Mouse (Mus musculus) adrenal gland, adult 10 weeks (tissue): ENCODE measurements around the gene Gm44973. TPM values are rescaled to one million over a fixed set of nuclear protein-coding genes. Genes with fewer than 3 reads are reported as not detected.

ENCODE experiments used
- polyA plus RNA-seq: library from polyadenylated mRNA; stranded (reverse); fragments of 350-450 nt; fragmentation: Illumina TruSeq; extraction: RNeasy Lipid Tissue Mini Kit (QIAGEN cat#74804); gene quantifications from one replicate; pipeline ENCODE4 v1.2.3, GENCODE M21; 2014; ENCODE audit warnings: low read depth, low replicate concordance

Gm44973 gene
- polyA plus RNA-seq, result not detected

GRCm38 (mm10) chr7:5015118-5016001 lies at the start of gene Gm44973:
Gene Gm44973, plus strand, starts transcription at chr7:5015496.

GRCm38 (mm10) chr7:4971068-4971467 lies 44.2 kb upstream of the Gm44973 start, which contains the start of gene Sbk3:
Gene Sbk3, minus strand, starts transcription at chr7:4971168.

GRCm38 (mm10) chr7:4996003-4996895 lies 19.0 kb upstream of the Gm44973 start, which contains the start of gene Zfp579:
Gene Zfp579, minus strand, starts transcription at chr7:4996158.

DNA sequence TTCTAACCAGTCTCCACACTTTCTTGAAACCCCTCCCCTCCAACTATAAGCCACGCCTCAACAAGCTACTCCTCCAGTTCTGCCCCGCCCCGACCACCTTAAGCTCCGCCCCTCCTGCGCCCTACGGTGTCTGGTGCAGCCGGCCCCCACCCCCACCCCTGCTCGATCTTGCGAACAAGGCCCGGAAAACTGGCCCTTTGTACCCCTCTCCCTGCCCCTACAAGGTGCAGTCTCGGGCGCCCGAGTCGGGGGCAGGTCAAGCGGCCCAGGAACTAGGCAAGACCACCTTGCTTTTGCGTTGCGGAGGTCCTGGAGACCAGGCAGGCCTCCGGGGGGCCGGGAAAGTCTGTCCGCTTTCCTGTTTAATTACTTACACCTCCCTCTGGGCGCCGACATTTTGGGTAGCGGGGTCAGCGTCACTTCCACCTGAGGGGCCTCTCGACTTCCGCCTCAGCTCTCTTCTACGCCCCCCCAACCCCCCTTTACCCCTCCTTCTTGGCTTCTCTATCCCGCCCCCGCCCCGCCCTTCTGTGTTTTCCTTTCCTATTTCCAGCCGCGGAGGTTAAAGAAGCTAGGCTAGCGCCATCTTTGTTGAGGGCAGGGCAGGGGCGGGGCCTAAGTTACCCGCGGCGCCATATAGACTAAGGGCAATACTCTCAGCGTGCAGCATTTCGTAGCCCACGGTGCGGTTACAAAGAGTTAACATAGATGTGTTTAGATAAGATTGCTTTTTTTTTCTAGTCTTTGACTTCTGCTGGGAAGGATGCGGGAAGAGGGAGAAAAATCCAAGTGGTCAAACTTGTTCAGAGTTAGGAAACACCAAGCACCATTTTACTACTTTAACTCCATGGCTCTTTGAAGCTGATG lies 812 bp upstream of the Gm44973 start, which contains the start of the genes Zfp524 and Fiz1:
Zfp524 (plus strand) TSS at position 165 of the 867 bp plus-strand sequence.
Fiz1 (minus strand) TSS at position 447 of the 867 bp plus-strand sequence.

GRCm38 (mm10) chr7:5020000-5020681 lies 4.8 kb downstream of the Gm44973 start, which contains the start of the genes Zfp865 and Ccdc106:
Gene Zfp865, plus strand, starts transcription at chr7:5020376.
Gene Ccdc106, plus strand, starts transcription at chr7:5020553.

DNA sequence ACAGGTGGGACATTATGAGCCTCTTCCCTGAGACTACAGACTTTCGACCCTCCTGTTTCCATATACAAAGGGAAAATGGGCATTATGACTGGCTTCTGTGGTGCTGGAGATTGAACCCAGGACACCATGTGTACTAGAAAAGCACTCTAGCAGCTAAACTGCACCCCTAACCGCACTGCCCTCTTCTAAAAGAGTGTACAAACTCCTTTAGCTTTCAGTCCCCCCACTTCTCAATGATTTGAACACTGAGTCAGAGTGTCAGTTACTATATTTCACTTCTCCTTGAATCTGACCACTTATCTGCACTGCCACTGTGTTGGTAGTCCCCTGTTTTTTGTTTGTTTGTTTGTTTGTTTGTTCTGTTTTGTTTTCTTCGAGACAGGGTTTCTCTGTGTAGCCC lies 18.5 kb downstream of the Gm44973 start, which contains the start of gene 4632433K11Rik:
4632433K11Rik (plus strand) TSS at position 301 of the 400 bp plus-strand sequence.

DNA sequence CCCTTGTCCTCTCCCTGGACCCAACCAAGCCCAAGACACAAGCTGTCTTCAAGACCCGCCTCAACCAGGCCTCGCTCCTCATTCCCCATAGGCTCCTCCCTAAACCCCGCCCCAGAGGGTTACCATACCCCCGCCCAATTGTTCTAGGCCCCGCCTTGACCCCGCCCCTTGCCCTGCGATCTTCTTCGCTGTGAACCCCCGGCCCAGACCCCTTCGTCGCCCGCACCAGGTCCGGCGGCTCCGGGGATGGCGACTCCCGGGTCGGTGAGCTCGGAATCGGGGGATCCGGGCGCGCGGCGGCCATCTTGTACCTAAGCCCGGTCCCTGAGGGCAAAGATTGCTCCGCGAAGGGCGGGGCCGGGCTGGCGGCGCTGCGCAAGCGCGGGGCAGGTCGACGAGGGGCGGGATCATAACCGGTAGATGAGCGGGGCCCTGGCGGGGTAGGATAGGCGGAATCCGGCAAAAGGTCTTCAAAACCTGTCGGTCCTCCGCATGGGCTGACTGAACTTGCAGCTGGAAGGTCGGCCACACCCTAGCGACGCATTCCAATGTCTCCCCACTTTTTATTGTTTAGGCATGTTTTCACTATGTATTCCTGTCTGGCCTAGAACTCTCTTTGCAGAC lies 22.9 kb downstream of the Gm44973 start, which contains the start of gene Zfp784:
Zfp784 (minus strand) TSS at position 338 of the 624 bp plus-strand sequence.

DNA sequence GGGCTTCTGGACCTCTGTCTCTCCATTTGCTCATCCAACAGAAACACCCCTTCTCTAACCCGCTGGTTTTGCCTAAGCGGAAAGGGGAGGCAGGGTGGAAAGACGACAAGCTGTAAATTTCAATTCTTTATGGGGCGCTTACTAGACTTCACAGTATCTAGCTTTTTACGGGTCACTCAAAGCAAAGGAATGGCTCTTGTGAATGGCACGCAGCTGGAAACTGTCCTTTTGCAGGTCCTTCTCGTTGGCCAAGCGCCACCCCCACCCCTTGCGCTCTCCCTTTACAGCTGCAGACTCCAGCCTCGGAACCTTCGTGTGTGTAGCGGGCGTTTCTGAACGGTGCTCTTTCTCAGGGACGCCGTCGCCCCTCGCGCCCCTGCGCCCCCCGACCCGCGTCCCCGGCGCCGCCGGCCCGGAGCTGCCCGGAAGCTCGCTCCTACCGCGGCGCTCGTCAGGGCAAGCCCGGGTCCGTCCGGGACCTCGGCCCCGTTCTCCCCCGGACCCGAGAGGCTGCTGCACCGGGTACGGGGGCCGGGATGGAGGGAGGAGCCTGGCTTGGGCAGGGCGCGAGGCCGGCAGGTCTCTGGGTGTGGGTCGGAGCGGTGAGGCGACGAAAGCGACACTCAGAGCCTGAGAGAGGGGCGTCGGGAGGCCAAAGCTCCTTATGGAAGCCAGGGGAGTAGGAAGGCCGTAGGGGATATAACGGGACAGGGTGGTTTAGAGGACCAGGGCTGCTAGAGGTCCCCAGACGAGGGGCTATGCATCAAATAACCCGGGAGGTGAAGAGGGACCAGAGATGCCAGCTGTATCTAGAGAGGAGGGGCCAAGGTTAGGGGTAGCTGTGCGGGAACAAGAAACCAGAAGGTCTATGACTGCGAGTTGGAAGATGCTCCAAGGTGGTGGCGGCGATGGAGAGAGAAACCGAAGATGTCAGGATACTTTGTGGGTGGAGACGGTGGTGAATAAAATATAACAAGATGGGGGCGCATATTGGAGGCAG lies 36.2 kb downstream of the Gm44973 start, which contains the start of gene Zfp580:
Zfp580 (plus strand) TSS at position 346 of the 1,000 bp plus-strand sequence.

DNA sequence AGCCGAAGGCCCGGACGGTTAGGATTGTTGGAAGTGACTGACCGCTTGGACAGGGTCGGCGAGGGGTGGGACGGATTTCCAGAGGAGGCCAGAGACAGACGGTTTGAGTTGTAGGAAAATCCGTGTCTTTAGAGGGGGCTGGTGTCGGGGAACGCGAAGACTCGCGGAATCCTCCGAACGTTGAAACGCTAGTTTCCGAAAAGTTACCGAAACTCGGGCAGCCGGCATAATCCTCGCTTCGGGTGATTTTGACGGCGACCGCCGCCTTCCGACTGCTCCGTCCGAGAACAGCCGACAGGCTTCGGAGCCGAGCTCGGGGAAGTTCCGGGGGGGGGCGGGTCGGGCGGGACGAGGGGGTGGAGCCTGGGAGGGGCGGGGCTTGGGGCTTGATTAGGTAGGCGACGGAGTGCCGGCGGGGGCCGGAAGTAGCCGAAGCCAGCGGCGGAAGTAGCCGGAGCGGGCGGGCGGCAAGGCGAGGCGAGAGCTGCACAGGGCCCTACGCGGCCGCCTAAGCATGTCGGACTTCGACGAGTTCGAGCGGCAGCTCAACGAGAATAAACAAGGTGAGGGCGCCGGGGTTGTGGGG lies 46.6 kb downstream of the Gm44973 start, which contains the start of gene U2af2:
U2af2 (plus strand) TSS at position 370 of the 586 bp plus-strand sequence.

GRCm38 (mm10) chr7:5080010-5080751 lies 64.9 kb downstream of the Gm44973 start, which contains the start of gene Epn1:
Gene Epn1, plus strand, starts transcription at chr7:5080235.

Other genes with a start within 250 kb of the Gm44973 start
- gene Fam71e2, start 244.2 kb upstream of the Gm44973 start, polyA plus RNA-seq, result not detected
- not detected for gene Il11, start 232.6 kb upstream of the Gm44973 start, polyA plus RNA-seq
- not detected for gene Tmem190, start 232.6 kb upstream of the Gm44973 start, polyA plus RNA-seq
- gene Tmem238, start 225.8 kb upstream of the Gm44973 start, polyA plus RNA-seq, result 0.76 TPM
- 12.7 TPM for gene Rpl28, start 222.6 kb upstream of the Gm44973 start, polyA plus RNA-seq
- gene Ube2s, start 202.9 kb upstream of the Gm44973 start, polyA plus RNA-seq, result 4.3 TPM
- 1.0 TPM for gene Shisa7, start 170.8 kb upstream of the Gm44973 start, polyA plus RNA-seq
- gene Isoc2b, start 145.2 kb upstream of the Gm44973 start, polyA plus RNA-seq, result 3.3 TPM
- gene Isoc2a, start 138.3 kb upstream of the Gm44973 start, polyA plus RNA-seq, result 2.7 TPM
- gene Gm36210, start 109.0 kb upstream of the Gm44973 start, polyA plus RNA-seq, result not detected
- gene Zfp628, start 100.3 kb upstream of the Gm44973 start, polyA plus RNA-seq, result not detected
- gene Nat14, start 93.5 kb upstream of the Gm44973 start, polyA plus RNA-seq, result 1.2 TPM
- not detected for gene Ssc5d, start 89.7 kb upstream of the Gm44973 start, polyA plus RNA-seq
- not detected for gene Sbk2, start 51.1 kb upstream of the Gm44973 start, polyA plus RNA-seq
- gene Sbk3, start 44.3 kb upstream of the Gm44973 start, polyA plus RNA-seq, result not detected
- 7.5 TPM for gene Zfp579, start 19.3 kb upstream of the Gm44973 start, polyA plus RNA-seq
- not detected for gene Zfp524, start 1.1 kb upstream of the Gm44973 start, polyA plus RNA-seq
- 12.4 TPM for gene Fiz1, start 799 bp upstream of the Gm44973 start, polyA plus RNA-seq
- 4.8 TPM for gene Zfp865, start 4.9 kb downstream of the Gm44973 start, polyA plus RNA-seq
- gene Ccdc106, start 5.1 kb downstream of the Gm44973 start, polyA plus RNA-seq, result not detected
- 4.7 TPM for gene 4632433K11Rik, start 18.6 kb downstream of the Gm44973 start, polyA plus RNA-seq
- gene Zfp784, start 22.9 kb downstream of the Gm44973 start, polyA plus RNA-seq, result 3.0 TPM
- 0.58 TPM for gene Zfp580, start 36.0 kb downstream of the Gm44973 start, polyA plus RNA-seq
- 12.6 TPM for gene U2af2, start 46.6 kb downstream of the Gm44973 start, polyA plus RNA-seq
- gene Epn1, start 64.7 kb downstream of the Gm44973 start, polyA plus RNA-seq, result 2.2 TPM
- not detected for gene Rfpl4, start 101.5 kb downstream of the Gm44973 start, polyA plus RNA-seq
- gene Rasl2-9, start 110.5 kb downstream of the Gm44973 start, polyA plus RNA-seq, result 1.5 TPM
- gene Vmn1r55, start 134.2 kb downstream of the Gm44973 start, polyA plus RNA-seq, result not detected
- gene Vmn1r56, start 181.3 kb downstream of the Gm44973 start, polyA plus RNA-seq, result not detected
- gene Vmn1r57, start 203.0 kb downstream of the Gm44973 start, polyA plus RNA-seq, result not detected